Mouse (Mus musculus): ENCODE measurements around the gene Itgb4.

DNA sequence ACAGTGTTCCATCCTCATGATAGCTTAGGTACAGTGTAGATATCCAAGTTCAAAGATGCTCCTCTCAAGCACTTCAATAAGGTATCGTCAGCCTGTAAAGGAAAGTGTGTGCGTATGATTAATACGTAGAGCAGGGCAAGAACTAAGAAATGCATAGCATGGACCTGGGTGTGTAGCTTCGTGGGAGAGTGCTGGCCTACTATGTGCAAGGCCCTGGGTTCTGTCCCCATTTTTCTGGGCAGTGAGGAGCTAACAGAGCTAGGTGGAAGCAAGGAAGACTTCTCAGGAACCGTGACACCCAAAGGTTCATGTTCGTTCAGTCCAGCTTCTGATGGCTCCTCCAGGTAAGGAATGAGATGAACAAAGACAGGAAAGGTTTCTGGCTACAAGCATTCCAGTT lies 70.7 kb downstream of the Itgb4 start:
- no peak for TF ChIP-seq FLI1 (IDR thresholded peaks at IDR 0.05; ENCODE audit: low read length)
- no peak for TF ChIP-seq GATA1 (IDR thresholded peaks at IDR 0.05; ENCODE audit: borderline replicate concordance, low read length)

Measured in megakaryocyte, embryonic 14.5 days (primary cell).